Mouse (Mus musculus) spleen, postnatal 14 days (tissue): ENCODE data around the gene Nt5dc3.

Experiments used
- DNase-seq, 2 experiments: peaks; one replicate each; pipeline ENCODE4 v3.0.0; 2021 to 2022; ENCODE audit warnings: low spot score in 2 of 2

Gene Nt5dc3

GRCm38 (mm10) chr10:86814292-86815131, 35.7 kb downstream of the Nt5dc3 start:
- no peak for DNase-seq

- no peak for DNase-seq
These were observed 36.3 kb downstream of the Nt5dc3 start for GRCm38 (mm10) chr10:86815133-86815532.

DNA sequence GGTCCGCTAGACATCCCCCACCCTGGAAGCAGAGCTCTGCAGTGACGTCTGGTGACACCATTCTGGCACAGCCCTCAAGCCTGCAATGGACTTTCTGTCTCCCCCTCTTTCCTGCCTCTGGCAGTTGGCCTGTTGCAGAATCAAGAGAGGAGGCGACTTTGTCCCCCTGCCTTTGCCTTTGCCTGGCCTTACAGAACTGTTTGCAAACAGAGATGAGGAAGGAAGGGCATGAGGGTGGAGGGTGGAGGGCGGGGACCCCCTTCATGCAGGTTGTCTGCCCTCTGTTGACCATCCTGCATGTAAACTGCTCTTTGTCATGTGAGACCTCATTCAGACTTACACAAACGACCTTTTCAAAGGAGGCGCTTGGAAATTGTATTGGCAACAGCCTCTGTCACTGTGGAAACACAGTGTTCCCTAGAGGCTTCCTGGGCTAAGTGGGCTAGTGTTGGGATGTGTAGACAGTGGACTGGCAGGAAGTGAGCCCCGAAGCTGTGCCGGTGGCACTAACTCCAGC, 40.9 kb downstream of the Nt5dc3 start:
- DNase-seq: no peak

GRCm38 (mm10) chr10:86821014-86821413, 42.2 kb downstream of the Nt5dc3 start:
- DNase-seq: no peak

DNA sequence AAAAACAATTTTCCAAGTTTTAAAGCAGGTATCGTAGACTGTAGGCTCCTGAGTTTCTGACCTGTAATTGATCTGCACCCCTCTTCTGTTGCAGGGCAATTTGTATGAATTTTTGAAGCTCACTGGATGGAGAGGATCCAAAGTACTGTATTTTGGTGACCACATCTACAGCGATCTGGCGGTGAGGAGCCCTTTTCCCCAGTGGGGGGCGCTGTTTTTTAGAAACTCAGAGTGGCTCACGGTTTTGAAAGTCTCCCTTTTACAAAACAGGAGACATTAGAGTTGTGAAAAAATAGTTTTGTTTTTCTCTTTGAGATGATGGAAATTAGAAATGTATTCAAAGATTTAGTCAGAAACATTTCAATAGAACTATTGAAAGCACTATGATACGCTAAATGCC, 45.3 kb downstream of the Nt5dc3 start:
- no peak for DNase-seq

- DNase-seq: no peak
These were observed 46.1 kb downstream of the Nt5dc3 start for GRCm38 (mm10) chr10:86824871-86825270.

DNA sequence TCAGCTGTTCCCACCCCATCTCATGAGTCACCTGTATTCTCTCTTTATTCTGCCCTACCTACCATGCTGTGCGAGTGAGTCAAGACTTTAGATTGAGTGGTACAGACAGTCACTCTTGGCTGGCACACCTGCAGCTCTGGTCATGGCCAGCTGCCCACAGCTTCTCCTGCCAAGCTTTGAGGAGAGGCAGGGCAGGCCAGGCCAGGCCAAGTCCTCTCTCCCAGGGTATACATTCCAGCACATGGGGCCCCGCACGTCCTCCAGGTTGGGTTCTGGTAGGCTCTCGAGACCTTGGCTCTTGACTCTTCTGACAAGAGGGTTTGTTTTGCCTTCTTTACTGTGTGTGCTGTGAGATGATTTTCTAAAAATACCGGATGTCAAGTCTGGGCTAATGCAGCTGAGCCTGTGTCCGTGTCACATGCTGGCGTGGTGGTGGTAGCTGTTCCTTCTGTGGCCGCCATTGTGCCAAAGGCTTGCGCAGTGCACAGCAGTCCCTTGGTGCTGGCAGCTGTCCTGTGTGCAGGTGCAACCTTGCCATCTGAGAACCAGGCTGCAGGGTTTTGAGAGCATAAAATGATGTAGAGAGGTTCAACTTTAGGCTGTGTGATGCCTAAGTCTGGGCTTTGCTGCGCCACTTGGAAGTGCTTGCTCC, 47.2 kb downstream of the Nt5dc3 start:
- DNase-seq: no peak

- DNase-seq: no peak
These were observed 48.1 kb downstream of the Nt5dc3 start for GRCm38 (mm10) chr10:86826929-86827328.

DNA sequence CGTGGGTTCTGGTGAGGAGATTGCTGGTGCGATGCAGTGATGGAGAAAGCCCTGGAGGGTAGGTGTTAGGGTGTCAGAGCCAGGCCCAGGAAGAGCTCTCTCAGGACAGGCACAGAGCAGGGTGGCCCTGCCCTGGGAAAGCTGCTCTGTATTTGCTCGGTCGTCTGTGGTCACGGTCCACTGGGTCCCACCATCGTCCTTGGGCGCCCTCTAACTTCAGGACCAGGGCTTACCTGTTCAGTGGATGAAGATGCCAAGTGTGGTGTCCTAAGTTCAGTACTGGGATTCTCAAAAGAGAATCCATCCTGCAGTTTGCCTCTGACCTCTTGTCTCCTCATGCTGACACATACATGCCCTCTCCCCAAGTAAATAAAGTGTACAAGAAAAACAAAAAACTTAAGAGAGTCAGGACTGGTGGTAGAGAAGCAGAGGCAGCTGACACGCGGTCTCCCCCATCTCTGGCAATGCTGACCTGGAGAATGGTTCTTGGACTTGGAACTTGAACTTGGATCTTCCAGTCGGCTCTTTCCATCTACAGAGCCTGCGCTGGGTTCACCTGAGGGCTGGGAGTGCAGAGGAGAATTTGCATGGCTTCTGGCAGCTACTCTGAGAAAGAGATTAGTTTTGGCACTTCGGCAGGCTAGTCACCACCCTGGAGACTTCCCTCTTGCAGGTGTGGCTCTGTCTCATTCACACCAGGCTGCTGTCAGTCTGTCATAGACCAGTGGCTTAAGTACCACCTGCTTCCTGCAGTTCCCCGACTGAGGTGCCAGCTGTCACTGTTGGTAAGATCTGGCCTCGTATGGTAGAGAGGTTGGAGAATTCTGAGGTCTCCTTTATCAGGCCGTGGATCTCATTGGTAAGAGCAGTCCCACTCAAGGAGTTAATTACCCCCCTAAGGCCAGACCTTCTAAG, 49.7 kb downstream of the Nt5dc3 start:
- peak in 1 of 2 experiments; percentile 13 for DNase-seq

GRCm38 (mm10) chr10:86829515-86829914, 50.7 kb downstream of the Nt5dc3 start:
- no peak for DNase-seq

DNA sequence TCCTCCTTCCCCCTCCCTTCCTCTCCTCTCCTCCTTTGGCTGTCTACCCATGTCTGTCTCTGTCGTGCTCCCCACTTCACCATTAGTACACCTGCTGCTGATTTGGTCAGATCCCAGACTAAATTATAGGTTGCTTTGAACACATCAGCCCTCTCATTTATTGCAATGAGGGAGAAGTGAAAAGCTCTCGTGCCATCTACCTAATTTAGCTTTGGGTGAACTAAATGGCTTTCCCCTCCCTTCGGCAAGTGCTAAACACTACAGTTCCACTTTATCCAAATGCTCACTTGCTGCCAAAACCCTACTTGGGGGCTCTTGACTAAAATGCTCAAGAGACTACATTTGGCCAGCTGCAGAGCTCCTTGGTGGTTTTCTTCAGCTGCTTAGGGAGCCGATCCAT, 58.0 kb downstream of the Nt5dc3 start:
- DNase-seq: no peak

- no peak for DNase-seq
These were observed 60.0 kb downstream of the Nt5dc3 start for GRCm38 (mm10) chr10:86838827-86839226.

GRCm38 (mm10) chr10:86842659-86843058, 63.9 kb downstream of the Nt5dc3 start:
- DNase-seq: no peak

GRCm38 (mm10) chr10:86846926-86847467, 68.2 kb downstream of the Nt5dc3 start:
- DNase-seq: no peak

DNA sequence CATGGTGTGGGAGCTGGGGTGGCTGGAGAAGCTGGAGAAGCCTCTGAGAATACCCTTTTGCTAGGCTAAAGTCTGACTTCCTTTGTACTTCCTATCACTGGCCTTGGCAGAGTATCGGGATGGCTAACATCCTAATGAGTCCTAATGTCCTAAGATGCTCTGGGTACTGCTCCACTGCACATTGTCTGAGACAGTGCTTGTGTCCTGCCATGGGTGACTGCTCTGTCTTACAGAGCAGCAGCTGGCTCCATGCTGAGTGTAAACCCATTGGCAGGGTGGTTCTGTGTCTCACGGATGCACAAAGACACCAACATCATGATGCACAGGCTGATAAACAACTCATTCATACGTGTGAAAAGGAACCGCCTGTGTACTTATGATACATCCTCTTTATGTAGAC, 70.3 kb downstream of the Nt5dc3 start:
- no peak for DNase-seq

- no peak for DNase-seq
These were observed 70.7 kb downstream of the Nt5dc3 start for GRCm38 (mm10) chr10:86849508-86849907.

DNA sequence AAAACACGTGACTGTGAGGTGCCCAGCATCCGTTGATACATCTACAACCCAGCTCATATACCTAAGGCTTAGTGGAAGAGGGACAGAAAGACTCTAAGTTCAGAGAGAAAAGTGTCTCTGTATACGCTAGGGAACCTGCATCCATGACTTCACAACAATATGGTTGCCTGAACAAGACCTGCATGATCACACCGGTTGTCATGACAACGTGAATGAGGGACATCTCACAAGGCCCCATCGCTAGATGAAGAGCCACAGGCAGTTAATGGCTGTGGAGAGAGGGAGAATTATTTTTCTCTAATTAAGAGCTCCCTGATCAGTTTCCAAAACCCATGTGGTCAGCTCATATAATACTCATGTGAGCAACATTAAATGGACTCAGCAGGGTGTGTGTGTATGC, 73.4 kb downstream of the Nt5dc3 start:
- DNase-seq: no peak

- no peak for DNase-seq
These were observed 74.6 kb downstream of the Nt5dc3 start for GRCm38 (mm10) chr10:86853433-86853832.

DNA sequence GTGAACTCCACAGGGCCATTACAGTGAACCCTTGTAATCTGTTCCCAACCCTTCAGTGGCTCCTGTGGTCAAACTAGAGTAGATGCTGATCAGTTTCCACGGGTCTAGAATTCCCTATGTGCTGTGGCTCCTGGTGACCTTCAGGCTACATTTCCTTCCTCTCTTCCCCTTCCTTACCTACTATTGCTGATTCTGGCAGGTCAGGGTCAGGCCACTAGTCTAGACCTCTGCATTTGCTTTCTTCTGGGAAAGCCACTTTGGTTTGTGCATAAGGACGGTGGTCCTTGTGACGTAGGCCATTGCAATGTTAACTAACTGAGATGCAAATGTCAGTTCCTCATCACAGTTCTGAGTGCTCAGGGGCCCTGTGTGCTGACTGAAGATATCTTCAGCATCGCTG, 81.6 kb downstream of the Nt5dc3 start:
- no peak for DNase-seq

DNA sequence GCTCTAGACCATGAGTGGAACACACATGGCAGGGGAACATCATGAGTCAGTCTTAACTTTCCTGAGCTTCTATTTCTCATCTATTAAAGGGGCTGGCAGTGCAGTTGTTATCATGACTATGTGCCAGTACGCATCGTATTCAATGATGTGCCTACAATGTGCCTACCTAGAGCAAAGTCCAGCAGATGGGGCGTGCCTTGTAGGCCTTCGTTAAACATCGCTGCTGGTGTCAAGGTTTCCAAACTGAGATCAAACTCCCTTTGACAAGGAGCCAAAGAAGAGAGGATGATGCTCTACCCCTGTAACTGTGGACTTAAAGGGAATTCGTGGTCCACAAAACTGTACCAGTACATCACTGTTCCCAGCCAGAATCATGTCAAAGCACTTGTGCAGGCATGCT, 83.7 kb downstream of the Nt5dc3 start:
- no peak for DNase-seq

DNA sequence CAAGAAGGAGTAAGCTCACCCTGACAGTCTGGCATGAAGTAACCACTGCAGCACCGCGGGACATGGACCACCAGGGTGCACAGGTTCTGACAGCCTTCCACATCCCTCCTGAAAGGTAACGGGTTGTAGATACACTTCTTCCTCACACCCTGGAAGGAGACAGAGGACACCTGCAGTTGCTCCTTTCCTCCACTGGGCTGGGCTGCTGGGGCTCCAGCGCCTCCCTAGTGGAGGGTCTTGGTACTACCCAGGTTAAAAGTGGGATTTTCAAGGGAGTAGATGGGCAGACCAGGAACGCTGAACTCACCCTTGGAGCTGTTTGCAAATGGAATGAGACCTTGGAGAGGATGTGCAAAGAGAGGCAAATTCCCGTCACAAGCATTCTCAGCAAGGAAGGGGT, 84.6 kb downstream of the Nt5dc3 start:
- no peak for DNase-seq

- DNase-seq: no peak
These were observed 93.3 kb downstream of the Nt5dc3 start for GRCm38 (mm10) chr10:86872121-86872520.
